Mouse (Mus musculus) heart, embryonic 12.5 days (tissue): ENCODE results near the gene B3gnt3. TPM values are rescaled to one million over a fixed set of nuclear protein-coding genes. Genes with fewer than 3 reads are reported as not detected.

Source experiments
- polyA plus RNA-seq: library from polyadenylated mRNA; unstranded; fragments of >200 nt; fragmentation: Nextera tagmentation; extraction: Ambion mirVana; gene quantifications from 2 replicates; pipeline ENCODE4 v1.2.1, GENCODE M21; 2016

Gene B3gnt3
- polyA plus RNA-seq, 1 experiment from 2014 or later, result 3.7 TPM

Other genes starting within 250 kb of the B3gnt3 start
- 35.4 and 36.7 TPM in 2 replicates for gene Abhd8, start 238.1 kb downstream of the B3gnt3 start, polyA plus RNA-seq
- 172 and 175 TPM in 2 replicates for gene Mrpl34, start 236.8 kb downstream of the B3gnt3 start, polyA plus RNA-seq
- 85.4 and 89.9 TPM in 2 replicates for gene Dda1, start 232.6 kb downstream of the B3gnt3 start, polyA plus RNA-seq
- 2.7 and 3.8 TPM in 2 replicates for gene Ano8, start 215.8 kb downstream of the B3gnt3 start, polyA plus RNA-seq
- 11.6 and 12.8 TPM in 2 replicates for gene Gtpbp3, start 213.7 kb downstream of the B3gnt3 start, polyA plus RNA-seq
- gene Plvap, start 190.0 kb downstream of the B3gnt3 start, polyA plus RNA-seq, result 184 and 202 TPM in 2 replicates
- gene Ccdc194, start 176.1 kb downstream of the B3gnt3 start, polyA plus RNA-seq, result 0.83 and 1.4 TPM in 2 replicates
- gene Bst2, start 164.3 kb downstream of the B3gnt3 start, polyA plus RNA-seq, result 25.6 and 28.8 TPM in 2 replicates
- 51.8 and 53.4 TPM in 2 replicates for gene Mvb12a, start 158.9 kb downstream of the B3gnt3 start, polyA plus RNA-seq
- 0.28 and 0.58 TPM in 2 replicates for gene Tmem221, start 142.9 kb downstream of the B3gnt3 start, polyA plus RNA-seq
- gene Nxnl1, start 135.2 kb downstream of the B3gnt3 start, polyA plus RNA-seq, result not detected in 2 replicates
- 21.2 and 22.6 TPM in 2 replicates for gene Slc27a1, start 132.9 kb downstream of the B3gnt3 start, polyA plus RNA-seq
- 178 and 179 TPM in 2 replicates for gene Pgls, start 109.6 kb downstream of the B3gnt3 start, polyA plus RNA-seq
- gene Fam129c, start 104.1 kb downstream of the B3gnt3 start, polyA plus RNA-seq, result 2.2 and 2.4 TPM in 2 replicates
- 60.7 and 61.4 TPM in 2 replicates for gene Colgalt1, start 90.8 kb downstream of the B3gnt3 start, polyA plus RNA-seq
- 0.47 and 0.64 TPM in 2 replicates for gene Unc13a, start 30.0 kb downstream of the B3gnt3 start, polyA plus RNA-seq
- gene Jak3, start 25.5 kb downstream of the B3gnt3 start, polyA plus RNA-seq, result 10.6 and 11.8 TPM in 2 replicates
- 2.0 and 2.4 TPM in 2 replicates for gene Insl3, start 12.6 kb downstream of the B3gnt3 start, polyA plus RNA-seq
- gene Fcho1, start 23.9 kb upstream of the B3gnt3 start, polyA plus RNA-seq, result 1.6 and 2.1 TPM in 2 replicates
- 4.4 and 5.9 TPM in 2 replicates for gene Zfp709, start 180.2 kb upstream of the B3gnt3 start, polyA plus RNA-seq
- 2.4 and 2.9 TPM in 2 replicates for gene Zfp882, start 206.8 kb upstream of the B3gnt3 start, polyA plus RNA-seq
- gene Zfp617, start 206.8 kb upstream of the B3gnt3 start, polyA plus RNA-seq, result 28.1 and 30.1 TPM in 2 replicates
- gene Zfp961, start 249.2 kb upstream of the B3gnt3 start, polyA plus RNA-seq, result 14.6 and 14.9 TPM in 2 replicates